Mouse (Mus musculus) lung, adult 2 months (tissue): ENCODE measurements around the gene Rnf166.

ENCODE experiments used
- CTCF ChIP-seq: fragments of 200-500 bp; IDR thresholded peaks from 2 replicates; pipeline ENCODE4 v1.5.1; 2011; ENCODE audit warnings: mild to moderate bottlenecking, low read length, control low read depth; ENCODE audit not compliant: insufficient read depth
- POLR2A ChIP-seq: fragments of 200-500 bp; IDR thresholded peaks from 2 replicates; pipeline ENCODE4 v1.6.1; 2011; ENCODE audit warnings: low read depth, mild to moderate bottlenecking, control low read depth, low read length, borderline replicate concordance; ENCODE audit errors: extremely low read depth

DNA sequence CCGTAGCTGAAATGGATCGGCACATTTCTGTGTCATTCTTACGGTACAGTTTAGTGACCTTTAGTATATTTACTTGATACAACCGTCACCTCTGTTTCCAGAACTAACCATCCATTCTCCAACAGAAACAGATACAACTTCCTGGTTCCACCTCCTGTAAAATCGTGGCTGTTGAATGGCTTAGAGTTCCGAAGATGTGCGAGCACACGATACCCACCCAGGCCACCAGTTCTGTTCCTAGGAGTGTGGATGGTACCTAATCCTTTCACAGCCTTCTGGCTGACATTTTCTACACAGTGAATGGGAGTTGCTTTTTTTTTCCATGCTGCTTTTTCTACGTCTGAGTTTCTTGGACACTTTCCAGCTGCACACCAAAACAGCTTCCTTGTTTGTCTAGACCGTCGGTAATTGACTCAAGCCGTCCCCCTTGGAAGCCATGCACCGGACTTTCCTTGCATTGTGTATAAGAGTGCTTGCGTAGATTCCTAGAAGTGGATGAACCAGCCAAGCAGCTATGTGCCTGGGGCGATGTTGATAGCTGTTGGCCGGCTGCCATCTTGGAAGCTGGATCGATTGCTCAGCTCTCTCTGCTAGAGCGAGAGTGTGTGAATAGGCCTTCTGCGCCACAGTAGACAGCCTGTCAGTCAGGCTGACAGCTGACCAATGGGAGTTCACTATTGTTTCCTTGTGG lies 31.7 kb downstream of the Rnf166 start:
- TF ChIP-seq CTCF: no peak
- peak; percentile 40; the same call in 1 of the 2 replicates for TF ChIP-seq POLR2A
